Mouse (Mus musculus) MEL (cell line): Measurements from ENCODE around the gene Rock2. TPM values are rescaled to one million over a fixed set of nuclear protein-coding genes. Genes with fewer than 3 reads are reported as not detected.
A peak's percentile ranks its signal among the peaks of the same experiment; 100 is the strongest.

ENCODE experiments used
- DNase-seq: peaks from one replicate; pipeline ENCODE4 v3.0.0; 2011; ENCODE audit warnings: low read depth, low spot score
- H3K27ac ChIP-seq: 2 replicates; pipeline ENCODE4 v1.5.1; 2012; ENCODE audit warnings: low read depth, mild to moderate bottlenecking, control low read depth, low read length, moderate library complexity; ENCODE audit not compliant: control insufficient read depth
- H3K27me3 ChIP-seq, 2 experiments: fragments of 150-350 bp in 1 of 2; sonication (generic) in 1 of 2; 2 replicates each; pipeline ENCODE4 v1.6.1; 2012; ENCODE audit warnings: low read length in 2 of 2, mild to moderate bottlenecking in 2 of 2, improper control_type of control experiment in 1 of 2, moderate library complexity in 1 of 2; ENCODE audit not compliant: insufficient read depth in 2 of 2, control insufficient read depth in 1 of 2
- H3K36me3 ChIP-seq, 2 experiments: 2 replicates each; pipeline ENCODE4 v1.6.1; 2012 to 2014; ENCODE audit warnings: low read length in 2 of 2, improper control_type of control experiment in 1 of 2, inconsistent platforms in 1 of 2, mild to moderate bottlenecking in 1 of 2; ENCODE audit not compliant: insufficient read depth in 2 of 2, control insufficient read depth in 1 of 2
- H3K4me1 ChIP-seq, 2 experiments: fragments of 150-350 bp in 1 of 2; sonication (generic) in 1 of 2; 2 replicates each; pipeline ENCODE4 v1.6.1; 2012; ENCODE audit warnings: low read length in 2 of 2, improper control_type of control experiment in 1 of 2, mild to moderate bottlenecking in 1 of 2; ENCODE audit not compliant: insufficient read depth in 2 of 2, control insufficient read depth in 1 of 2
- H3K4me3 ChIP-seq, 2 experiments: fragments of 150-350 bp in 1 of 2; sonication (generic) in 1 of 2; 2 replicates each; pipeline ENCODE4 v1.5.1; 2012; ENCODE audit warnings: low read depth in 2 of 2, low read length in 2 of 2, mild to moderate bottlenecking in 2 of 2, moderate library complexity in 2 of 2, control low read depth in 1 of 2, improper control_type of control experiment in 1 of 2; ENCODE audit not compliant: control insufficient read depth in 1 of 2, insufficient read depth in 1 of 2
- H3K79me2 ChIP-seq: 2 replicates; pipeline ENCODE4 v1.6.1; 2012; ENCODE audit warnings: mild to moderate bottlenecking, low read length, moderate library complexity; ENCODE audit not compliant: control insufficient read depth, poor library complexity, insufficient read depth
- H3K9ac ChIP-seq: 2 replicates; pipeline ENCODE4 v1.6.1; 2012; ENCODE audit warnings: low read depth, mild to moderate bottlenecking, control low read depth, low read length, moderate library complexity; ENCODE audit not compliant: control insufficient read depth, poor library complexity, severe bottlenecking
- H3K9me3 ChIP-seq: fragments of 150-350 bp; sonication (generic); replicated peaks from 2 replicates; pipeline ENCODE4 v1.6.1; 2012; ENCODE audit warnings: mild to moderate bottlenecking, low read length, improper control_type of control experiment, moderate library complexity; ENCODE audit not compliant: insufficient read depth
- BHLHE40 ChIP-seq: IDR thresholded peaks from 2 replicates; pipeline ENCODE4 v1.6.1; 2012; ENCODE audit warnings: low read depth, mild to moderate bottlenecking, inconsistent platforms, low read length, improper control_type of control experiment, borderline replicate concordance
- CHD1 ChIP-seq: IDR thresholded peaks from 2 replicates; pipeline ENCODE4 v1.6.1; 2012; ENCODE audit warnings: low read depth, mild to moderate bottlenecking, inconsistent platforms, low read length, improper control_type of control experiment
- CHD2 ChIP-seq: IDR thresholded peaks from 2 replicates; pipeline ENCODE4 v1.6.1; 2011; ENCODE audit warnings: low read length, improper control_type of control experiment
- CTCF ChIP-seq, 3 experiments: IDR thresholded peaks in 2 of 3; conservative IDR thresholded peaks in 1 of 3; 2 replicates each; pipeline ENCODE4 v1.5.1; 2011 to 2012; ENCODE audit warnings: low read length in 3 of 3, low read depth in 2 of 3, mild to moderate bottlenecking in 2 of 3, improper control_type of control experiment in 1 of 3, inconsistent platforms in 1 of 3, mixed read lengths in 1 of 3, moderate library complexity in 1 of 3; ENCODE audit not compliant: control insufficient read depth in 1 of 3, insufficient read depth in 1 of 3, poor library complexity in 1 of 3, severe bottlenecking in 1 of 3
- E2F4 ChIP-seq: IDR thresholded peaks from 2 replicates; pipeline ENCODE4 v1.6.1; 2011; ENCODE audit warnings: low read depth, low read length, improper control_type of control experiment, borderline replicate concordance
- ELF1 ChIP-seq: IDR thresholded peaks from 2 replicates; pipeline ENCODE4 v1.6.1; 2014; ENCODE audit warnings: low read depth, mild to moderate bottlenecking, inconsistent platforms, low read length, improper control_type of control experiment, moderate library complexity
- EP300 ChIP-seq, 2 experiments: IDR thresholded peaks; 2 replicates each; pipeline ENCODE4 v1.6.1; 2011; ENCODE audit warnings: improper control_type of control experiment in 2 of 2, low read length in 2 of 2, low read depth in 1 of 2, mild to moderate bottlenecking in 1 of 2
- ETS1 ChIP-seq: IDR thresholded peaks from 2 replicates; pipeline ENCODE4 v1.6.1; 2012; ENCODE audit warnings: low read depth, mild to moderate bottlenecking, inconsistent platforms, low read length, improper control_type of control experiment, moderate library complexity
- HCFC1 ChIP-seq: IDR thresholded peaks from 2 replicates; pipeline ENCODE4 v1.6.1; 2012; ENCODE audit warnings: low read depth, mild to moderate bottlenecking, inconsistent platforms, low read length, improper control_type of control experiment, moderate library complexity
- JUND ChIP-seq: IDR thresholded peaks from 2 replicates; pipeline ENCODE4 v1.6.1; 2011; ENCODE audit warnings: low read depth, mild to moderate bottlenecking, improper control_type of control experiment, low read length
- MAFK ChIP-seq: IDR thresholded peaks from 2 replicates; pipeline ENCODE4 v1.6.1; 2011; ENCODE audit warnings: low read depth, mild to moderate bottlenecking, low read length, improper control_type of control experiment, borderline replicate concordance
- MAX ChIP-seq: IDR thresholded peaks from 2 replicates; pipeline ENCODE4 v1.6.1; 2011; ENCODE audit warnings: low read length, improper control_type of control experiment
- MAZ ChIP-seq: IDR thresholded peaks from 2 replicates; pipeline ENCODE4 v1.6.1; 2012; ENCODE audit warnings: low read depth, mild to moderate bottlenecking, inconsistent platforms, low read length, improper control_type of control experiment
- MEF2A ChIP-seq: IDR thresholded peaks from 2 replicates; pipeline ENCODE4 v1.6.1; 2014; ENCODE audit warnings: low read depth, mild to moderate bottlenecking, inconsistent platforms, low read length, improper control_type of control experiment; ENCODE audit not compliant: poor library complexity, insufficient replicate concordance, severe bottlenecking; ENCODE audit errors: extremely low read depth
- MXI1 ChIP-seq: IDR thresholded peaks from 2 replicates; pipeline ENCODE4 v1.6.1; 2011; ENCODE audit warnings: mild to moderate bottlenecking, low read depth, low read length, improper control_type of control experiment
- MYB ChIP-seq: IDR thresholded peaks from 2 replicates; pipeline ENCODE4 v1.6.1; 2011; ENCODE audit warnings: mild to moderate bottlenecking, low read depth, low read length, improper control_type of control experiment
- MYC ChIP-seq: IDR thresholded peaks from 2 replicates; pipeline ENCODE4 v1.6.1; 2011; ENCODE audit warnings: low read depth, mild to moderate bottlenecking, low read length, improper control_type of control experiment, moderate library complexity
- NELFE ChIP-seq: IDR thresholded peaks from 2 replicates; pipeline ENCODE4 v1.6.1; 2011; ENCODE audit warnings: low read depth, low read length, improper control_type of control experiment
- NRF1 ChIP-seq: IDR thresholded peaks from 2 replicates; pipeline ENCODE4 v1.6.1; 2014; ENCODE audit warnings: low read depth, mild to moderate bottlenecking, inconsistent platforms, low read length, improper control_type of control experiment, moderate library complexity; ENCODE audit not compliant: poor library complexity, insufficient read depth, severe bottlenecking
- POLR2A ChIP-seq, 2 experiments: IDR thresholded peaks; 2 replicates each; pipeline ENCODE4 v1.6.1; 2011 to 2012; ENCODE audit warnings: low read length in 2 of 2, mild to moderate bottlenecking in 2 of 2, control low read depth in 1 of 2, improper control_type of control experiment in 1 of 2, low read depth in 1 of 2, moderate library complexity in 1 of 2; ENCODE audit not compliant: control insufficient read depth in 1 of 2, insufficient read depth in 1 of 2, poor library complexity in 1 of 2
- POLR2AphosphoS2 ChIP-seq: IDR thresholded peaks from 2 replicates; pipeline ENCODE4 v1.6.1; 2011; ENCODE audit warnings: low read length, improper control_type of control experiment
- POLR2AphosphoS5 ChIP-seq: IDR thresholded peaks from 2 replicates; pipeline ENCODE4 v1.6.1; 2012; ENCODE audit warnings: low read depth, borderline replicate concordance, mild to moderate bottlenecking, inconsistent platforms, low read length, moderate library complexity, mixed read lengths
- RAD21 ChIP-seq: IDR thresholded peaks from 2 replicates; pipeline ENCODE4 v1.6.1; 2011; ENCODE audit warnings: mild to moderate bottlenecking, low read depth, low read length, improper control_type of control experiment
- RCOR1 ChIP-seq: IDR thresholded peaks from 2 replicates; pipeline ENCODE4 v1.6.1; 2012; ENCODE audit warnings: low read depth, mild to moderate bottlenecking, inconsistent platforms, low read length, improper control_type of control experiment
- SIN3A ChIP-seq: IDR thresholded peaks from 2 replicates; pipeline ENCODE4 v1.6.1; 2012; ENCODE audit warnings: low read length, improper control_type of control experiment, inconsistent platforms
- SMC3 ChIP-seq: IDR thresholded peaks from 2 replicates; pipeline ENCODE4 v1.6.1; 2011; ENCODE audit warnings: low read depth, low read length, improper control_type of control experiment
- TAL1 ChIP-seq: IDR thresholded peaks from 2 replicates; pipeline ENCODE4 v1.6.1; 2012; ENCODE audit warnings: mild to moderate bottlenecking, inconsistent platforms, low read length, moderate library complexity, mixed read lengths
- TBP ChIP-seq: IDR thresholded peaks from 2 replicates; pipeline ENCODE4 v1.8.0; 2011; ENCODE audit warnings: low read depth, low read length, improper control_type of control experiment
- TCF12 ChIP-seq: IDR thresholded peaks from 2 replicates; pipeline ENCODE4 v1.6.1; 2014; ENCODE audit warnings: low read depth, mild to moderate bottlenecking, inconsistent platforms, low read length, improper control_type of control experiment, moderate library complexity
- USF2 ChIP-seq, 2 experiments: IDR thresholded peaks; 2 replicates each; pipeline ENCODE4 v1.6.1; 2011 to 2012; ENCODE audit warnings: improper control_type of control experiment in 2 of 2, low read length in 2 of 2, borderline replicate concordance in 1 of 2, inconsistent platforms in 1 of 2, low read depth in 1 of 2, mild to moderate bottlenecking in 1 of 2; ENCODE audit not compliant: insufficient read depth in 1 of 2
- ZC3H11A ChIP-seq: IDR thresholded peaks from 2 replicates; pipeline ENCODE4 v1.6.1; 2012; ENCODE audit warnings: low read depth, mild to moderate bottlenecking, inconsistent platforms, low read length, improper control_type of control experiment
- ZKSCAN1 ChIP-seq: IDR thresholded peaks from 2 replicates; pipeline ENCODE4 v1.6.1; 2012; ENCODE audit warnings: low read depth, mild to moderate bottlenecking, inconsistent platforms, low read length, improper control_type of control experiment, moderate library complexity
- ZMIZ1 ChIP-seq: IDR thresholded peaks from 2 replicates; pipeline ENCODE4 v1.6.1; 2012; ENCODE audit warnings: low read depth, mild to moderate bottlenecking, inconsistent platforms, low read length, improper control_type of control experiment, moderate library complexity
- ZNF384 ChIP-seq: IDR thresholded peaks from 2 replicates; pipeline ENCODE4 v1.6.1; 2012; ENCODE audit warnings: low read depth, mild to moderate bottlenecking, inconsistent platforms, low read length, improper control_type of control experiment
- polyA plus RNA-seq, 2 experiments: library from polyadenylated mRNA; stranded (reverse) in 1 of 2; unstranded in 1 of 2; fragments of >175 nt in 1 of 2; fragments of >200 nt in 1 of 2; gene quantifications; 2 replicates each; pipeline versions ENCODE4 v1.2.1 to v1.2.4; 2012; ENCODE audit warnings: low replicate concordance in 2 of 2, low read depth in 1 of 2; ENCODE audit not compliant: insufficient read length in 2 of 2, insufficient read depth in 1 of 2, missing spikeins in 1 of 2
- total RNA-seq: library from RNA; depleted of rRNA; stranded (reverse); fragments of 300-350 nt; gene quantifications from 2 replicates; pipeline ENCODE4 v1.2.3, GENCODE M21; 2012; rRNA removed

Gene Rock2
- total RNA-seq = 10.9 and 12.2 TPM in 2 replicates
- polyA plus RNA-seq = 10 to 100 TPM; 14.4 to 46.4 TPM

GRCm38 (mm10) chr12:16894396-16895220 lies at the start of gene Rock2:
TSS of gene Rock2 (plus strand) at chr12:16894895.
- Histone ChIP-seq H3K79me2 (peaks cover 35% of the 10 kb centered on the region), H3K4me1 (peaks cover 24 to 30% of the 10 kb centered on the region in 2 experiments), H3K36me3 (peaks cover 0 to 44% of the 10 kb centered on the region in 2 experiments; a peak in 2 of 4 replicates), H3K9ac (peak within 1 kb of the TSS; percentile 96), H3K4me3 (peak within 1 kb of the TSS; percentile 99 to 100), H3K27ac (peak within 1 kb of the TSS; percentile 65), H3K27me3 (no peaks in the 10 kb centered on the region; a peak in 1 of 4 replicates), H3K9me3 (no peaks in the 10 kb centered on the region)
- DNase-seq = peak; percentile 82
- TF ChIP-seq ETS1 = no peak
- TF ChIP-seq MAZ = no peak
- TF ChIP-seq POLR2AphosphoS5 = no peak
- no peak for TF ChIP-seq ZNF384
- no peak for TF ChIP-seq ELF1
- TF ChIP-seq EP300 (IDR thresholded peaks at IDR 0.05; ENCODE audit: low read depth in 1 of 2, low read length in 2 of 2) = no peak
- peak; percentile 72; the same call in 1 of the 2 replicates for TF ChIP-seq MAFK
- TF ChIP-seq MEF2A = no peak
- TF ChIP-seq POLR2A (IDR thresholded peaks at IDR 0.05; ENCODE audit: control insufficient read depth in 1 of 2, insufficient read depth in 1 of 2, low read depth in 1 of 2, low read length in 2 of 2, poor library complexity in 1 of 2) = peak; percentile 70 to 71; a peak in 3 of 4 replicates
- peak; percentile 68; the same call in 1 of the 2 replicates for TF ChIP-seq POLR2AphosphoS2
- 0 out of 2 replicates have a peak, but pooled peaks have one; percentile 49 for TF ChIP-seq NRF1
- peak; percentile 42; the same call in 1 of the 2 replicates for TF ChIP-seq E2F4
- TF ChIP-seq CHD1 = no peak
- TF ChIP-seq RAD21 = no peak
- peak; percentile 56; the same call in 1 of the 2 replicates for TF ChIP-seq MXI1
- no peak for TF ChIP-seq CTCF (IDR thresholded peaks at IDR 0.05 in 2 of 3, conservative IDR thresholded peaks at IDR 0.05 in 1 of 3; ENCODE audit: control insufficient read depth in 1 of 3, insufficient read depth in 1 of 3, low read depth in 2 of 3, low read length in 3 of 3, poor library complexity in 1 of 3, severe bottlenecking in 1 of 3)
- TF ChIP-seq USF2 (IDR thresholded peaks at IDR 0.05; ENCODE audit: borderline replicate concordance in 1 of 2, insufficient read depth in 1 of 2, low read depth in 1 of 2, low read length in 2 of 2) = no peak
- peak; percentile 29; the same call in 1 of the 2 replicates for TF ChIP-seq TCF12
- TF ChIP-seq SMC3 = no peak
- TF ChIP-seq MAX = 0 out of 2 replicates have a peak, but pooled peaks have one; percentile 53
- TF ChIP-seq TBP = no peak
- no peak for TF ChIP-seq CHD2
- no peak for TF ChIP-seq ZC3H11A
- no peak for TF ChIP-seq JUND
- TF ChIP-seq SIN3A = no peak; the same call in 1 of the 2 replicates
- TF ChIP-seq HCFC1 = peak; percentile 45; the same call in 1 of the 2 replicates
- TF ChIP-seq MYB = no peak
- TF ChIP-seq NELFE = peak; percentile 79
- peak; percentile 48; the same call in 1 of the 2 replicates for TF ChIP-seq ZMIZ1
- no peak for TF ChIP-seq MYC
- no peak for TF ChIP-seq ZKSCAN1
- no peak for TF ChIP-seq RCOR1
- TF ChIP-seq TAL1 = no peak
- no peak for TF ChIP-seq BHLHE40
